Mouse (Mus musculus) thymus, postnatal 4 days (tissue): ENCODE data around the gene Acat2.
"Not testable (repeated sequence)": the region's sequence is repeated elsewhere in the genome, so short reads cannot be mapped to it uniquely, and the experiment has no call there.

Experiments used
- DNase-seq: peaks from one replicate; pipeline ENCODE4 v3.0.0; 2021

Gene Acat2

DNA sequence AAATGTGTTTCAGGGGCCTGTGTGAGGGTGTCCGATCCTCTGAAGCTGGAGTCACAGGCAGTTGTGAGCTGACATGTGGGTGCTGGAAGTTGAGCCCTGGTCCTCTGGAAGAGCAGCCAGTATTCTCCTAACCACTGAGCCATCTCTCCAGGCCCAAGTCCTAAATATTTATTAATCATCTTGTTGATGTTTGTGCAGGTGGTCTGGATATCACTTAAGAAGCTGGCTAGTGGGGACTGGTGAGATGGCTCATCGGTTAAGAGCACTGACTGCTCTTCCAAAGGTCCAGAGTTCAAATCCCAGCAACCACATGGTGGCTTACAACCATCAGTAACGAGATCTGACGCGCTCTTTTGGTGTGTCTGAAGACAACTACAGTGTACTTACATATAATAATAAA lies 10.9 kb downstream of the Acat2 start:
- DNase-seq: no peak

DNA sequence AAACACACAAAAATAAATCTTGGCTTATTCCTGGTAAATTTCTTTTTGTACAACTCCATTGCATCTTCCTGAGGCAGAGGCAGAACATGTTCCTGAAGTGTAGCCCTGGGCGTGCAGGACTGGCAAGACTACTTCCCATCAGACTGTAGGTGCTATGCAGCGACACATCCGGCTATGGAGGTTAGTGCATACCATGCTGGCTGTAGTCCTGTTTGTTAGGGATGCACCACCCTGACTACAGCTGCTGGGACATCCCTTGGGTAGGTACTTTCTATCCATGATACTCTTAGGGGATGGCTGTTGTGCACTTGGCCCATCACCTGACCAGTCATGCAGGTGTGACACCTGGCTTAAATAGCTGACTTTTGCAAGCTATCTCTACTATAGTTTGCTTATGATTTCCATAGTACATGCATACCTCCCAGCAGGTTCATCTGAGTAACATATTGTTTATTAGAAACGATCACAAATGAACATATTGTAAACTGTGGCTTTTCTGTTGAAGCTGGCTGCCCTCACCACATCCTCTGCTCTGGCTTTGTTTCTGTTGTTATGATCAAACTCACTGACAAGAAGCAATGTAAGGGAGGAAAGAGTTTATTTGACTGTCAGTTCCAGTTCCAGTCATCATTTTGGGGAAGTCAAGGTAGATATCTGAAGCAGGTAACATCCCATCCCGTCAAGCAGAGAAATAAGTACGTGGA lies 17.9 kb downstream of the Acat2 start:
- DNase-seq: no peak

DNA sequence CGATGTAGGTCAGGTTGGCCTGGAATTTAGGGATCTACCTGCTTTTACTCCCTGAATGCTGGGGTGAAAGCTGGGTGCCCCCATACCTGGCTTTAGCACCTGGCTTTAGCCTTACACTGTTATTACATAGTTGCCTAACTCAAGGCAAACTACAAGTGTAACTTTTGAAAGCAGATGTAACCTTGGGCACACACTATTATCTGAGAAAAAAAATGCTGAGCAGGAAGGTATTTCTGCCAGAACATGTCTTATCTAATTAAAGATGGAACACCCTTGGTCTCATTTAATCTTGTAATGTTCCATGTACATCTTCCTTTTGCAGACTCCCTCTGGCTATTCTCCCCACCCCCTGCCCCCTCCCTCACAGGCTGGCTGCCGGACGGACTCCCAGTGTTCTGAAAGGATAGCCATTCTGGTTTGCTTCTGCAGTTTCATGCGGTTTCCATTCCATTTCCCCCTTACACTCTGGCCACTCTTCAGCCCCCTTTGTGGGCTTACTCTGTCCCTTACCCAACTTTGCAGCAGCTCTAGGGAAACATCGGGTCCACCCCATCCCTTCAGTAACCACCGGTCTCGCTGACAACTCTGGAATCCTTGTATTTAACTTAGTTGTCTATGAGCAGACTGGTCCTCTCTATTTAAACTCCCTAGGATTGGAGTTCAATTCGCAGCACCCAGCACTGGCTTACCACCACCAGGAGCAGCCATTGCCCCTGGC lies 18.8 kb downstream of the Acat2 start:
- DNase-seq: no peak

DNA sequence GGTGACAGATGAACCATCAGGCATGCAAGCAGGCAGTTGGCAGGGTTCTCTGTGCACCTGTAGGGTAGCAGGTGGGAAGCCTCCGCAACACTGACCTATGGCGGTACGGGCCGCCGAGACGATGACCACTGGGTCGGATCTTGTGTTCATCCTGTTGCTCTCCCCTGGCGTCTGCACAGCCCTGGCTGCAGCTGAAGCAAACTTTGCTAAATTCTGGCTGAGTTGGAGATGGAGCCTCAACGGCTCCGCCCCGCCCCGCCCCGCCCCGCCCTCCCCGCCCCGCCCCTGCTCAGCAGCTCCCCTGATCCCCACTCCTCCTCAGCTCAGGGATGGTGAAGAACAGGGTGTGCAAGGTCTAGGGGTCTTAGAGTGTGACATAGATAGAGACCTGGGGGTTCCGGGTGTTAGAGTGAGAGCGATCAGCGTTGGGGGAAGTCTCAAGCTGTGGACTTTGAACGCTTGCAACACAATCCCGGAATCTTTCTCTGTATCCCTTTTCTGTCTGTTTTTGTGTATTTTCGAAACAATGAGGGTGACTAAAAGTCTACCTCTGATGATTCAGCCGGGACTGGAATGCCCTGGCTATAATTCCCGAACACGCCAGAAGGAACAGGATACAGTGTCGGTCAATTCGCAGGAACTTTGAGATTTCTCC lies 20.3 kb downstream of the Acat2 start, which contains the start of gene Acat3:
Acat3 (minus strand) TSS at position 450 of the 655 bp plus-strand sequence.
- no peak for DNase-seq

DNA sequence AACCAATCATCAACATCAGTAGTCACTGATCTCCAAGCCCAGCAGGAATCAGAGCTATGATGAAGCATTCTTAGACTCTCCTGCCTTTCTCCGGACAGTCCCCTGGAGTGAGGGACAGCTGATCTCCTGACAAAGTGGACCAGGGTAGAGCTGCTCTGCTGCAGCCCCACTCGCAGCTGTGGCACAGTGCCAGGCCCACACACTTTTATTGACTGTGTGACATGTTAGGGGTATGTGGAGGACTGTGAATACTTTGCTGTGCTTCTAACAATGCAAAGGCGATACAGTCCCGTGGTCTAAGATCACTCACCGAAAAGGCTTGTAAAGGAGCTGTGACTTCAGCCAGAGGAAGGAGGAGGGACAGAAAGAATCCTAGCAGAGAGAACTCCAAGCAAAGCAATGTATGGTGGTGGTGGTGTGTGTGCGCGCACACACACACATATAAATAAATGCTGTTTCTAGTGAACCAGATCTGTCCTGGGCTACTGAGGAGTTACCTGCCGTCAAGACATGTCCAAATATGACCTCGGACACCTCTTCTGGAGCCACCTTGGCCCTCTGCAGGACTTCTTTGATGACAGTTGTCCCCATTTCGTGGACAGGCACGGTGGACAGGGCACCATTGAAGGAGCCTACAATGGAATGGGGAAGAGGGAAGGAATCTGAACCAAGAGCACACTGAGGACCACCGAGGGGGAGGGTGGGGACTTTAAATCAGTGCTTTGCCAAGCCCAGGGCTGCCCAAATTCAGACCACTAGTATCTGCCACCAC lies 21.0 kb downstream of the Acat2 start:
- not testable (repeated sequence) for DNase-seq

DNA sequence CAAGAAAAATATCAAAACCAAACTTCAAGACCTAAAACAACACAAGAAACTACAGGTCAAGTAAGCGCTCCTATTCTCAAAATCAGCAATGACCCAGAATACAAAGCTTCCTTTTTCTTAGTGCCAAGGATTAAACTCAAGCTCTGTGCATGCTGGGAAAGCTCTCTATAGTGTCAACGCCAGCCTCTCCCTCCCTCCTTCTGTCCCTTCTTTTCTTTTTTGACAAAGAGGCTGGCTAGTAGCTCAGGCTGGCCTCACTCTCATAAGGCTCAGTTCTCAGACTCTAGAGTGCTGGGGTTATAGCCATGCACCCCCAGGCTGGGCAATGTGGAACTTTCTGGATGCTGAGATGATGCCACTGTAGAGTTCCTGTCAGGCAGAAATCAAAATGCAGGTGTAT lies 22.5 kb downstream of the Acat2 start:
- no peak for DNase-seq

DNA sequence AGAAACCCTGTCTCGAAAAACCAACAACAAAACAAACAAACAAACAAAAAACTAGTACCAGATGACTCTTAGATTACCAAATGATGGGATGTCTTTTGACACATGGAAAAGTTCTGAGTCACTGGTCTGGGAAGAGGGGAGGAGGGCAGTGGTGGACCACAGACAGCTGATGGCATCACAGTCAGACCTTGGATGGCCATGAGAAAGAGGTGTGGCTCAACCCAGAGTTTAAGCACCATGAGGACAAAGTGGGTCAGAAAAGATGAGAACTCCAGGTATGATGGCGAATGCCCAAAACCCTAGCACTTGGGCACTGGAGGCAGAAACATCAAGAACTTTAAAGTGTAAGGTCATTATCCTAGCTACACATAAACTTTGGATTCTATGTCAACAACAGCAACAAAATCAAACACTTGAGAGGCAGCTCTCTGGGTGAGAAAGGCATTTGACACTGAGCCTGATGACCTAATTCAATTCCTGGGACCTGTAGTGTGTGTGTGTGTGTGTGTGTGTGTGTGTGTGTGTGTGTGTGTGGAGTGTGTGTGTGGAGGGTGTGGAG lies 23.1 kb downstream of the Acat2 start:
- no peak for DNase-seq

DNA sequence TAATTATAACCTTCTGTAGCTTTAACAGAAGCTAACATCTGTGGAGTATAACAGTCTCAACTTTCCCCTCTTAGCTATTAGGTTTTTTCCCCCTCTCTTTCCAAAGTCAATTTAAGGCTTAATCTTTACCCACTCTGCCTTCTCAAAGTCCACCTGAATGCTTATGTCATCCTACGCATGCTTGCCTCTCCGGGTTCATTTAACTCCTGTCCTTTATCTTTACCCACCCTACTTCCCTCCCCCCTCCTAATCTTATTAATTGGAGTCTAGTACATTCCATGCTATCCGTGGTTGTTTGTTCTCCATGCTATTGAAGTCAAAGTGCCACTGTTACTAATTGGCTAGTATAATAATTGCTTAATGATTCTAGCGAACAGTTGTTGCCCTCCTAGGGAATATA lies 24.8 kb downstream of the Acat2 start:
- no peak for DNase-seq

DNA sequence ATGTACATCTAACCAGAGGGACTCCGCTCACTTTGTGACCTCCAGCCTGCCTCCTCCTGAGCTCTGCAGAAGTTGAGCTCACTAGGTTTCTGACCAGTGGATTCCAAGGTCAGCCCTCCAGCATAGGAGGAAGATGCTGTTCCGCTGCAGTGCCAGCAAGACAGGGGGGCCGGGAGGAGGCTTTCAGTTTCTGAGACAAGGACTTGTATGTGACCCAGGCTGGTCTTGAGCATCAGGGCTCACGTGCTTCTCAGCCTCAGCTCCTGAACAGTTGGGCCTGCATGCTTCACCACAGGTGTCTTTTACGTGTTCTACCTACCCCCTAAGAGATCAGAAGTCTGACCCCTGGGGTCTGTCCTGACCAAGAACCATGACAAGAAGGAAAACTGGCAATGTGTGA lies 29.0 kb downstream of the Acat2 start:
- not testable (repeated sequence) for DNase-seq

DNA sequence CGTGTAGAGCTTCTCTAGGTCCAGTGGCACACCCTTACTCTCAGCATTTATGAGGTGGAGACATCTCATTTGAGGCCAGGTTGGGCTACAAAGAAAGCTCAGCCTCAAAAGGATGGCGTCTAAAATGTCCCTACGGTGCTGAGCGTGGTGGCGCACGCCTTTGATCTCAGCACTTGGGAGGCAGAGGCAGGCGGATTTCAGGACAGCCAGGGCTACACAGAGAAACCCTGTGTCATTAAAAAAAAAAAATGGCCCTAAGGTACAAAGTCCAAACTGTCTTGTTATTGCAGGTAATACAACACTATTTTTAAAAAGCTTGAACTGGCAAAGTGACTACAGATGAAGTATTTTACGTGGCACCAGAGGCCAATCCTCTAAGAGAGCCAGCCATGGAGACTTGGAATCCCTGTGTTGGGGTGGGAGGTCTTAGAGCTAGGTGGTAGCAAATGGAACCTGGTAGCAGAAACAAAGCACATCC lies 34.8 kb downstream of the Acat2 start:
- DNase-seq: no peak

DNA sequence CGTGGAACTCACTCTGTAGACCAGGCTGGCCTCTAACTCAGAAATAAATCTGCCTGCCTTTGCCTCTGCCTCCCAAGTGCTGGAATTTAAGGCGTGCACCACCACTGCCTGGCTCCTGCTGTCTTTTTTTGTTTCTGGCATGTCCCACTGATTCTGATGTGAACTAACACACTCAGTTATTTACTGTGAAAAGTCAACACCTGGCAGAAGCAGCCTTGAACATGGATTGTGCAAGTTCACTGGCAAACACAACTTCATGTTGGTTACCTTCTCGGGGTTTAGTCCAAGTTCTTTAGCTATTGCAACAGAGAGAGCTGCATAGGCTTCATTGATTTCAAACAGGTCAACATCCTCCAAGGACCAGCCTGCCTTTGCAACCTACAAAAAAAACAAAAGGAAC lies 35.5 kb downstream of the Acat2 start:
- DNase-seq: no peak

DNA sequence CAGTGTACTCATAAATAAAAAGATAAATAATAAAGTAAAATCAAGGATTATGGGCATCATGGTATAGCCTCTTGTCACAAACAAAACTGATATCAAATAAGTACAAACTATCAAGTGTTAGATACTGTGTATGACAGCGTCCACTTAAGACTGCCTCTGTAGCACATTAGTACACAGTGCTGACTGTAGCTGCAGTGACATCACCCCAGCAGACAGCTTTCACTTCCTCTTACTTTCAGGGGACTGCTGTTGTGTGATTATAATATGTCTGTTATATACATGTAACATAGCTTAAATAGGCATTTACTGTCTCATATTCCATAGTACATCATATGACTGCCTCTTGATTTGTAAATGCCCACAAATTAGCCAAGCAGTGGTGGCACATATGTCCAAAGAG lies 39.5 kb downstream of the Acat2 start:
- DNase-seq: no peak

DNA sequence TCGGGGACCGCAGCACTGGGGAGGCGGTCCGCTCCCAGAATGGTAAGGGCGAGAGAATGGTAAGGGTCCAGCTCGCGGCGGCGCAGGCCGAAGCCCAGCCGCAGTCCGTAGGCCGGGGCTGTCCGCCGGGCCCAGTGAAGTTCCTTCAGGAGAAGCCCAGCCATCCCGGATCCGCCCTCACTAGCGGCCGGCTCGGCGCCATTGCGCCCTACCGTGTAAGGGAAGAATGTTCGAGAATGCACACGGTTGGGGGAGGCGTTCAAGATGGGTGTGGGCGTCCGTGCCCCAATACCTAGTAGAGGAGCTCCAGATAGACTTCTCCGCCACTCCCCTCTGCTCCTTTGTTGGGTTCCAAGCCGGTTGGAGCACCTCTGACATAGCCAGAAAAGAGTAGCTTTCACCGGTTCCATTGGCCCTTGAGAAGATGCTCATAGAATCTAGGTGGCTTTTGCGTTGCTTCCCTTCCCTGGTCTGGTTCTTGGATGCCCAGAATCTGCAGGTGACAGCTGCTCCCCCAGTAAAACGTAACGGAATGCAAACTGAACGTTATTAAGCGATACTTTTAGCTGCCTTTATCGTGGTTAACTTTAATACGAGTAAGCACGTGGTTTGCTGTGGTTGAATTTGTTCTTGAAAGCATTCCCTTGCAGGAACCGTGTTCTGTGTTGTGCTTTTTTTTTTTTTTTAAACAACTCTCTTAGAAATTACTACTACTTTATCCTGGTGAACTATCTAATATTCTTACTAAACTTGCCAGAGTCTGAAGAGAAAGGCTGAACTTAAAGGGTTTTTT lies 43.8 kb downstream of the Acat2 start:
- peak; percentile 72 for DNase-seq

DNA sequence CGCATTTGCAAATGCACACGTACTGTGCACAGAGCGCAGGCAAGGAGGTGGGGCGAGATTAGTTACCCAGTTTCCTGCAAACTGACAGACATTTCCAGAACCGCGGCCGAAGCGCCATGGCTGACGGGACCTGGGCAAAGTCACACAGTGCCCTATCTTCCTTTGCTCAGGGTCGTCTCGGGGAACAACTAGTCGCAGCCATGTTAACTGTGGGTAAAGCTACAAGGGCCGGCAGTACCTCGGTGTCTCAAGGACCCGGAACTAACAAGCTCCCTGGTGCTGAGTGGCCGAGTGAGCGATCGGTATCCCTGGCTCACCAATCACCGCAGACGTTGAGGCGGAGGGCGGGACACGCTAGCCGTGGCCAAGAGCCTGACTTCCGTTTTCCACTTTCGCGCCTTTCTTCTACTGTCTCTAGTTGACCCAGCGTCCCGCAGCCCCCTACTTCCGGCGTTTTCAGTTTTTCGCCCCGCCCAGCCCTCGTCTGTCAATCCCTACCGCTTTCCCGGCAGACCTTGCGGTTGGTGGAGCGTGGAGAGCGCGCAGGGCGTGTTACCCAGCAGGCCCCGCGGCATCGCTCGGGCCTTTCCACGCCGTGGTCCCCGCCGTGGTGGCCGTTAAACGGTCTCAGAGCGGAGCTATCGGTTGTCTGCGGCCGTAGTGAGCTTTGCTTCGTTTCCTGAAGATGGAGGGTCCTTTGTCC lies 44.5 kb downstream of the Acat2 start, which contains the start of gene Mrpl18:
Mrpl18 (minus strand) TSS at position 465 of the 703 bp plus-strand sequence.
- peak; percentile 97 for DNase-seq

DNA sequence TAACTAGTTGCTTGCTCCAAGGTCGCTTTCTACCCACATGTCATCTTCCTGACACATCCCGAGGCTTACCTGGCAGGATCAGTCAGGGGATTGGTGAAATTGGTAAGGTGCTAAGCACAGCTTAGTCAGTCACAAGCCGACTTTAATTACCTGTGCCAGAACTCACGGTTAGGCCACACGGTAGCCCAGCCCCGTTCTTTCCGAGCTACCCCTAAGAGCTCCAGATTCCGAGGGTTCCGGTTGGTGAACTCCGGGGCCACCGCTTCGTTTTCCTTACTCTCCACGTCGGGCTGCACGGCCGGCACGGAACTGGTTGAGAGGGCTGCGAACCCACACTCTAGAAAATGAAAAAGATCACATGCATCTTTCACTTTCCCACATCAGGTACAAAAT lies 45.1 kb downstream of the Acat2 start, which contains the start of gene Tcp1:
Tcp1 (plus strand) TSS at position 214 of the 393 bp plus-strand sequence.
- no peak for DNase-seq

DNA sequence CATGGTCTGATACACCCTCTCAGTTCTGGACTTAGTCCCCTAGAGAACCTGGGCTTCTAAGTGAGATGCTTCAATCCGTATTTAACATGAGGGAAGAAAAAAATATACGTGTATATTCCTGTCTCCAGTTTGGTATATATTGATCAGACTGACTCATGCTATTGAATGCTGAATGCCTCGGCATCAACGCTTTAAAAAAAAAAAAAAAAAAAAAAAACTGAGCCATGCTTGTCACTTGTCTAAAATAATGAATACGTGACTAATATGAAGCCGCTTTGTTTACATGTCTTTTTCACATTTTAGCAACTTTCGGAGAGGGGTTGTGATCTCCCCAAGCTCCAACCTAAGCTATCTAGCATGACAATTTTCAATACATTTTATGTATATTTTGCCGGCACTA lies 50.2 kb downstream of the Acat2 start:
- no peak for DNase-seq

DNA sequence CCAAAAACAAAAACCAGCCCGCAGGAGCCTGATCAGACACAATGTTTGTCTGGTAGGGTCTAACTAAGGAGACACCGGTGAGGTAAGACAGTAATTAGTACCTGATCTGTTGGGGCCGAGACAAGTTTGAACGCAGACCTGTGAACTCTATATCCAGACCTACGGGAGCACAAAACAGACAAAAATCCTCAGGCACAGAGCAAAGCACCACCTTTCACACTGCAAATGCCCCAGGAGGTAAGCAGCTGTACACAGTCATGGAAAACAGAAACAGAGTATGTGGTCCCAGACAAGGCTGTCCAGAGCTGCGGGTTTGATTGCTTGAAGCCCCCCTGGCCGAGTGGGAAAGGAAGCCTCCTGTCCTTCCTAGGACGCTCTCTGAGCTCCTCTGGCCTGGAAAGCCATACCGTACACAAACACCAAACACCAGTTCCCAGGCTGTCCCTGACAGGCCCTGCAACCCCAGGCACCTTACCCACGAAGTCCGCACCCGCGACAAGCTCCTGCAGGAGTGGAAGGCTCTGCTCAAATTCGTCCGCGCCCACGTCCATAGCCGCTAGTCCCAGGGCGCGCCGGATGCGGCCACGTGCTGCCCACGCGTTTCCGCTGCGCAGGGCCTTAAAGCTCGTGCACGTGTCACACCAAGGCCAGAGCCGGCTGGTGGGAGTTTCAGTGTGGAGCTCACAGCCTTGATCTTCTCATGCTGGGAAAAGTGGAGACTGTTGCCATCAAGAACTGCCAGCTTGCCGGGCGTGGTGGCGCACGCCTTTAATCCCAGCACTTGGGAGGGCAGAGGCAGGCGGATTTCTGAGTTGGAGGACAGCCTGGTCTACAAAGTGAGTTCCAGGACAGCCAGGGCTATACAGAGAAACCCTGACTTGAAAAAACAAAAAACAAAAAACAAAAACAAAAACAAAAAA lies 50.9 kb downstream of the Acat2 start, which contains the start of gene Pnldc1:
Pnldc1 (minus strand) TSS at position 870 of the 920 bp plus-strand sequence.
- DNase-seq: no peak

DNA sequence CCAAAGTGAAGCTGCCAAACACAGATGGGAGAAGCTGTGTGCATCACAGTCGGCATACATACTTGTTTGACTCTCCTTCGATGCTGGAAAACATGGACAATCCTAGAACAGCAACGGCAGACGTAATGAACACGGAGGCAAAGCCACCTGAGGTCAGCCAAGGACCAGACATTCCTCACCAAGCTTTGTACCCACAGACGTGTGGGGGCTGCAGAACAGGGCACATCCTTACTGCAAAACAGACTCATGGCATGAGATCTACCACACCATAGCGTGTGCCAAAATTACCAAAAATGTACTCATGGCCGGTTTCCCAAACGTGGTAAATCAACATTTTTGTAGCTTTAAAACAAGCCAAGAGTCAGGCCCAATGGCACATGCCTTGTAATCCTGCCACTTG lies 54.1 kb downstream of the Acat2 start:
- DNase-seq: no peak

DNA sequence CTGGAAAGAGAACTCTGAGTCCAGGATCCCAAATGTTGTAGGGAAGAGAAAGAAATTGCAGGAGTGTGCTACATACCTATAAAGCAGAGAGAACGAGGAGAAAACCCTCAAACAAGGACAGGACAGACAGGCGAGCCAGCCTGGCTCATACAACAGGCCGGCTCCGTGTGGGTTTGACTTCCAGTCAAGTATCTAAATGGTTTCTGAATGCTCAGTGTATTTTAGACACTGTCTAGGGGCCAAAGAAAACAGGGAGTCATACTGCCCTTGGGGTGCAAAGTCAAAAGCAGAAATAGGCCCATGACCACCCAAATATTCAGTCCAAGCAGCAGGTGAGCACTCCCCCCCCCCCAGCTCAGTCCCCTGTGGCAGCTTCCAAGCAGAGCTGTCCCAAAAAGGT lies 54.7 kb downstream of the Acat2 start:
- DNase-seq: peak; percentile 1

DNA sequence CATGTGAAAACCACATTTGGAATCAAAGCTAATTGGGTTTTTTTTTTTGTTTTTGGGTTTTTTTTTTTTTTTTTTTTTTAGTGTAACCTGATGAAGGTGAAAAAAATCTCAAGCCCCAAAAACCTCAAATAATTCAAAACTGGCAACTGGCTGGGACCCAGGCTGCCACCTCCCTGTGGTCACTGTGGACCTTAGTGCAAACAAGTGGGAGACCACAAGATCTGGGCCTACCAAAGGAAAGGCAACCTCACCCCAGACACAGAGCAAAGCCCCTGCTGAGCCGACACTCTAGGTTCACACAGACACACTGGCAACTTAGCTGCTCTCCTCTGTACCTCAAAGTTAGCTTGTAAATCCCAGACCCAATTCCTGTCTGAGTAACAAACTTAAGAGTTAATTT lies 56.2 kb downstream of the Acat2 start:
- peak; percentile 1 for DNase-seq
